Mouse (Mus musculus): ENCODE results near the gene Luzp2. TPM values are rescaled to one million over a fixed set of nuclear protein-coding genes. Genes with fewer than 3 reads are reported as not detected.

Gene Luzp2
- not detected in 2 replicates for polyA plus RNA-seq (2012; rRNA removed)

DNA sequence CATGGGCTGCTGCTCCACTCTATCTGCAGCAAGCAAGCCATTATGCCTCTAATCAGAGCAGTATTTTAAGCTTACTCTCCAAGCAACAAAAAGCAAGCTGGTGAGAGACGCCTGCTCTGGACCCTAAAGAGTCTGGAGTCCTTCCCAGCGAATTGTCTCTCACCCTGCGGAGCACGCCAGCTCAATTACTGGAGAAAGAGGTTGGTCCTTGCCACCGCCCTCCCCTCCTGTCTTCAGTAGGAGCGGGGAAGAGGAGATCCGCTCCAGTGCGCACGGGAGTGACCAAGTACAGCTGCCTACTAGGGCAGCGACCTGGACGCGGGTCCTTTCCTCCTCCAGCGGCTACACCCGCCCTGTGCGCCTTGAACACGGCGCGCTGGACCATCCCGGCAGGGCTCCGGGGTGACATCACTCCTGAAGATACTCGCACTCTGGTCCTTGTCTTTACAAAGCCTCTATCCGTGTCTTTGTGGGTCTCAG is at the start of gene Luzp2:
Luzp2 (plus strand) TSS at position 127 of the 480 bp plus-strand sequence.

All from liver, embryonic 18 days (tissue).